Mouse (Mus musculus) adrenal gland, postnatal 4 days (tissue): ENCODE measurements around the gene Pitx2. TPM values are rescaled to one million over a fixed set of nuclear protein-coding genes. Genes with fewer than 3 reads are reported as not detected.

ENCODE experiments used
- DNase-seq, 2 experiments: peaks; one replicate each; pipeline ENCODE4 v3.0.0; 2021 to 2022; ENCODE audit warnings: low spot score in 2 of 2, mixed read lengths in 2 of 2
- long read RNA-seq, 2 experiments: library from polyadenylated mRNA; stranded (forward); transcript quantifications; one replicate each; pipeline ENCODE4 v2.0.0; 2021
- total RNA-seq, 2 experiments: library from RNA; stranded (reverse); gene quantifications; 2 replicates each; pipeline ENCODE4 v1.2.3; 2021

Pitx2 gene
- total RNA-seq, result 1 to 10 TPM in 1 of 2 experiments, under 1 TPM in 1; 0.53 to 1.5 TPM
- long read RNA-seq, experiment 1, result 0 reads
- long read RNA-seq, experiment 2, partial matches to known transcripts, result 0 of 1 reads
- long read RNA-seq, experiment 2, other reads (novel, unspliced or antisense), result 0 of 1 reads

GRCm38 (mm10) chr3:129199609-129200500, at the start of gene Pitx2:
TSS of gene Pitx2 (plus strand) at chr3:129199878.
- DNase-seq, result no peak

- no peak for DNase-seq
Measured at GRCm38 (mm10) chr3:129150001-129150400, 49.7 kb upstream of the Pitx2 start.

- DNase-seq, result no peak
Measured at GRCm38 (mm10) chr3:129151096-129151685, 48.5 kb upstream of the Pitx2 start.

- DNase-seq, result no peak
Measured at GRCm38 (mm10) chr3:129158812-129159370, 40.8 kb upstream of the Pitx2 start.

GRCm38 (mm10) chr3:129161333-129162035, 38.2 kb upstream of the Pitx2 start:
- no peak for DNase-seq

GRCm38 (mm10) chr3:129164246-129164645, 35.4 kb upstream of the Pitx2 start:
- DNase-seq, result no peak

- DNase-seq, result no peak
Measured at GRCm38 (mm10) chr3:129165715-129166114, 34.0 kb upstream of the Pitx2 start.

GRCm38 (mm10) chr3:129166684-129167083, 33.0 kb upstream of the Pitx2 start:
- no peak for DNase-seq

- DNase-seq, result no peak
Measured at GRCm38 (mm10) chr3:129170416-129170815, 29.3 kb upstream of the Pitx2 start.

- no peak for DNase-seq
Measured at GRCm38 (mm10) chr3:129171789-129172188, 27.9 kb upstream of the Pitx2 start.

GRCm38 (mm10) chr3:129194436-129194835, 5.2 kb upstream of the Pitx2 start:
- no peak for DNase-seq

- no peak for DNase-seq
Measured at GRCm38 (mm10) chr3:129195036-129195435, 4.6 kb upstream of the Pitx2 start.

- no peak for DNase-seq
Measured at GRCm38 (mm10) chr3:129195816-129196549, 3.7 kb upstream of the Pitx2 start.

- DNase-seq, result no peak
Measured at GRCm38 (mm10) chr3:129196550-129196919, 3.1 kb upstream of the Pitx2 start.

GRCm38 (mm10) chr3:129197035-129197434, 2.6 kb upstream of the Pitx2 start:
- no peak for DNase-seq

GRCm38 (mm10) chr3:129197786-129198626, 1.7 kb upstream of the Pitx2 start:
- DNase-seq, result no peak

- no peak for DNase-seq
Measured at GRCm38 (mm10) chr3:129198627-129198903, 1.1 kb upstream of the Pitx2 start.

GRCm38 (mm10) chr3:129199160-129199608, 494 bp upstream of the Pitx2 start:
- no peak for DNase-seq

GRCm38 (mm10) chr3:129200501-129200890, 818 bp downstream of the Pitx2 start:
- DNase-seq, result no peak

- DNase-seq, result no peak
Measured at GRCm38 (mm10) chr3:129201156-129201555, 1.5 kb downstream of the Pitx2 start.
